Mouse (Mus musculus): ENCODE data around the gene Samd8. TPM values are rescaled to one million over a fixed set of nuclear protein-coding genes. Genes with fewer than 3 reads are reported as not detected.

Samd8 gene
- total and polyA plus RNA-seq, 2 experiments, result 12.7 to 27.1 TPM

- WGBS, result 84% methylated on average over 2 of the region's 2 CpGs
- H3K36me3 ChIP-seq (ENCODE audit: control insufficient read depth, insufficient read depth, low read length), result no peaks in the 10 kb centered on the region
- H3K9ac ChIP-seq (ENCODE audit: low read depth, low read length), result no peak overlapping the region
- H3K79me2 ChIP-seq (ENCODE audit: control insufficient read depth, insufficient read depth, low read length), result no peaks in the 10 kb centered on the region
- TF ChIP-seq CTCF (IDR thresholded peaks at IDR 0.05; ENCODE audit: low read depth, low read length) (peak; percentile 17; the same call in 1 of the 2 replicates), POLR2A (IDR thresholded peaks at IDR 0.05; ENCODE audit: extremely low read depth, insufficient read depth, low read length) (no peak)
- H3K27ac ChIP-seq (replicated peaks; ENCODE audit: insufficient read depth, low read depth, low read length), result no peak overlapping the region
- no peaks in the 10 kb centered on the region for H3K27me3 ChIP-seq (ENCODE audit: control insufficient read depth, insufficient read depth, low read length)
- DNase-seq (ENCODE audit: extremely low read depth, low read depth, low spot score), result no peak
- H3K4me3 ChIP-seq (ENCODE audit: insufficient read depth, low read depth, low read length), result no peak overlapping the region
- H3K4me1 ChIP-seq (ENCODE audit: control insufficient read depth, insufficient read depth, low read length), result no peaks in the 10 kb centered on the region
These were observed 40.8 kb upstream of the Samd8 start for GRCm38 (mm10) chr14:21709545-21709944.

DNA sequence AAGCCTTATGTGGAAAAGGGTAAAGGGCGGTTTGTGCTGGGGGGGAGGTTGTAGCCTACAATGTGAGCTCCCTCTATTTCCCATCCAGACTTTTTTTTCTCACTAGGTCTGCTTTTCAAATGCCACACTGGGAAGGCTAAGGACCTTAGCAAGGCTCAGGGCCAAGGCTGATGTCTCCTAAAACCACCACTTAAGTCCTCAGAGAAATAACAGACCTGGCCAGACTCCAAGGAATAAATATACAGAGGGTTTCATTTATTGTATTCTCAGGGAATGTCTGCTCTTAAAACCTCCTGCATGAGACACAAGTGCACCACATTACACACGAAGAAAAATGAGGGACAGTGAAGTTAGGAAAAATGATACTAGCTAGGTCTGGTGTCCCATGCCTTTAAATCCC lies 39.1 kb upstream of the Samd8 start:
- no peak overlapping the region for H3K4me3 ChIP-seq (ENCODE audit: insufficient read depth, low read depth, low read length)
- TF ChIP-seq POLR2A (IDR thresholded peaks at IDR 0.05; ENCODE audit: extremely low read depth, insufficient read depth, low read length) (no peak), CTCF (IDR thresholded peaks at IDR 0.05; ENCODE audit: low read depth, low read length) (no peak)
- H3K36me3 ChIP-seq (ENCODE audit: control insufficient read depth, insufficient read depth, low read length), result no peaks in the 10 kb centered on the region
- H3K27me3 ChIP-seq (ENCODE audit: control insufficient read depth, insufficient read depth, low read length), result no peaks in the 10 kb centered on the region
- H3K79me2 ChIP-seq (ENCODE audit: control insufficient read depth, insufficient read depth, low read length), result no peaks in the 10 kb centered on the region
- no peak for DNase-seq (ENCODE audit: extremely low read depth, low read depth, low spot score)
- no peak overlapping the region for H3K9ac ChIP-seq (ENCODE audit: low read depth, low read length)
- WGBS, result 87% methylated on average over 2 of the region's 2 CpGs
- no peak overlapping the region for H3K27ac ChIP-seq (replicated peaks; ENCODE audit: insufficient read depth, low read depth, low read length)
- no peaks in the 10 kb centered on the region for H3K4me1 ChIP-seq (ENCODE audit: control insufficient read depth, insufficient read depth, low read length)

GRCm38 (mm10) chr14:21714486-21714885 lies 35.8 kb upstream of the Samd8 start, which contains the start of gene Dupd1:
Dupd1 (minus strand) TSS chr14:21714576.
- 75% methylated on average over 5 of the region's 5 CpGs for WGBS
- no peak for TF ChIP-seq POLR2A (IDR thresholded peaks at IDR 0.05; ENCODE audit: extremely low read depth, insufficient read depth, low read length)
- TF ChIP-seq CTCF (IDR thresholded peaks at IDR 0.05; ENCODE audit: low read depth, low read length), result no peak
- H3K9ac ChIP-seq (ENCODE audit: low read depth, low read length), result no peak within 1 kb of the TSS
- DNase-seq (ENCODE audit: extremely low read depth, low read depth, low spot score), result no peak
- H3K4me1 ChIP-seq (ENCODE audit: control insufficient read depth, insufficient read depth, low read length), result no peaks in the 10 kb centered on the region
- H3K36me3 ChIP-seq (ENCODE audit: control insufficient read depth, insufficient read depth, low read length), result no peaks in the 10 kb centered on the region
- no peak within 1 kb of the TSS for H3K27ac ChIP-seq (replicated peaks; ENCODE audit: insufficient read depth, low read depth, low read length)
- H3K27me3 ChIP-seq (ENCODE audit: control insufficient read depth, insufficient read depth, low read length), result no peaks in the 10 kb centered on the region
- H3K79me2 ChIP-seq (ENCODE audit: control insufficient read depth, insufficient read depth, low read length), result no peaks in the 10 kb centered on the region
- no peak within 1 kb of the TSS for H3K4me3 ChIP-seq (ENCODE audit: insufficient read depth, low read depth, low read length)

- WGBS, result 23% methylated on average over 17 of the region's 17 CpGs
- TF ChIP-seq POLR2A (IDR thresholded peaks at IDR 0.05; ENCODE audit: extremely low read depth, insufficient read depth, low read length), result no peak
These were observed 30.5 kb upstream of the Samd8 start for GRCm38 (mm10) chr14:21719646-21720383.

DNA sequence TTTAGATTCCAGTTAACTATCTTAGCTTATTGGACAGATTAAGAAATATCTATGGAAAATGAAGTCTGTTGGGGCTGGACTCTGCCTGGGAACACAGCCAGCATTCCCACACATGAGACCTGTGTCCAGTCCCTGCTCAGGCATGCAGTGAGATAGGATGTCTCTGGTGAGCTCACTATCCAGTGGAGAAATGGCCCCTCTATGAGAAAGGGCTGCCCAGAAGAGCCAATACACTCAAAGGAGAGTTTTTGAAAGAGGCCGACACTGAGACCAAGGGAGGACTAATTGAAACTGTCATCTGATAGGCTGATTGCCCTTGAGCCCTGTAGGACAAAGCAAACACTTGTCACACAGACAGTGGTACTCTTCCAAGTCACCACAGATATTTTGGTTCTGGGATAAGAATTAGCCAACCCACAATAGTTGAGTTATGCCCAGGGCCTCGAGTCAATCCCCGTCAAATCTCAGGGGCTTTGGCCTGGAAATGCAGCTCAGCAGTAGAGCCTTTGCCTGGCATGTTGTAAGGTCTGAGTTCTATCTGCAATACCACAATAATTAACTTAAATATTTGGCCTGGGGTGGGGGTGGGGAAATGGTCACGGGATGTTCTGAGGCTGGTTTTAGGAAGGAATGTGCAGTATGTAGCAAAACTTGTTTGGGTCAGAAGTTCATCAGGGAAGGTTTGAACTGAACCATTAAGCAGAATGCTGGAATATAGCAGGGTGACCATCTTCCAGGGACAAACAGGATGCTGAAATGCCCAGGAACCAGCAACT lies 29.7 kb upstream of the Samd8 start:
- Histone ChIP-seq H3K36me3 (ENCODE audit: control insufficient read depth, insufficient read depth, low read length) (no peaks in the 10 kb centered on the region), H3K27me3 (ENCODE audit: control insufficient read depth, insufficient read depth, low read length) (no peaks in the 10 kb centered on the region), H3K9ac (ENCODE audit: low read depth, low read length) (no peak overlapping the region), H3K4me3 (ENCODE audit: insufficient read depth, low read depth, low read length) (no peak overlapping the region), H3K27ac (replicated peaks; ENCODE audit: insufficient read depth, low read depth, low read length) (no peak overlapping the region), H3K79me2 (ENCODE audit: control insufficient read depth, insufficient read depth, low read length) (no peaks in the 10 kb centered on the region), H3K4me1 (ENCODE audit: control insufficient read depth, insufficient read depth, low read length) (peaks cover 2% of the 10 kb centered on the region; the same call in 1 of the 2 replicates)
- WGBS, result 70% methylated on average over 4 of the region's 4 CpGs
- TF ChIP-seq CTCF (IDR thresholded peaks at IDR 0.05; ENCODE audit: low read depth, low read length) (no peak), POLR2A (IDR thresholded peaks at IDR 0.05; ENCODE audit: extremely low read depth, insufficient read depth, low read length) (no peak)
- DNase-seq (ENCODE audit: extremely low read depth, low read depth, low spot score), result no peak

More at GRCm38 (mm10) chr14:21719646-21720383, 30.5 kb upstream of the Samd8 start:
- peak; percentile 17 for DNase-seq (ENCODE audit: extremely low read depth, low read depth, low spot score)
- peaks cover 2% of the 10 kb centered on the region; the same call in 1 of the 2 replicates for H3K4me1 ChIP-seq (ENCODE audit: control insufficient read depth, insufficient read depth, low read length)
- no peaks in the 10 kb centered on the region for H3K27me3 ChIP-seq (ENCODE audit: control insufficient read depth, insufficient read depth, low read length)
- no peak overlapping the region for H3K27ac ChIP-seq (replicated peaks; ENCODE audit: insufficient read depth, low read depth, low read length)
- H3K9ac ChIP-seq (ENCODE audit: low read depth, low read length), result no peak overlapping the region
- H3K4me3 ChIP-seq (ENCODE audit: insufficient read depth, low read depth, low read length), result no peak overlapping the region
- H3K79me2 ChIP-seq (ENCODE audit: control insufficient read depth, insufficient read depth, low read length), result no peaks in the 10 kb centered on the region
- no peaks in the 10 kb centered on the region for H3K36me3 ChIP-seq (ENCODE audit: control insufficient read depth, insufficient read depth, low read length)
